Mouse (Mus musculus) midbrain, embryonic 12.5 days (tissue): ENCODE measurements around the gene Rimbp2. TPM values are rescaled to one million over a fixed set of nuclear protein-coding genes. Genes with fewer than 3 reads are reported as not detected.

ENCODE experiments used
- ATAC-seq: fragments of 200-750 bp; cut with Nextera tagmentation; 2 replicates; pipeline ENCODE4 v1.8.0; 2017; ENCODE audit warnings: low read depth, moderate TSS enrichment, moderate library complexity; ENCODE audit not compliant: low FRiP score
- H3K27ac ChIP-seq: fragments of 300-500 bp; sonication (generic); replicated peaks from 2 replicates; pipeline ENCODE4 v1.5.1; 2016; ENCODE audit warnings: mild to moderate bottlenecking
- H3K27me3 ChIP-seq: fragments of 300-500 bp; sonication (generic); 2 replicates; pipeline ENCODE4 v1.6.1; 2016; ENCODE audit warnings: mild to moderate bottlenecking
- H3K36me3 ChIP-seq: fragments of 300-500 bp; sonication (generic); 2 replicates; pipeline ENCODE4 v1.6.1; 2016
- H3K4me1 ChIP-seq: fragments of 300-500 bp; sonication (generic); 2 replicates; pipeline ENCODE4 v1.6.1; 2016
- H3K4me2 ChIP-seq: fragments of 300-500 bp; sonication (generic); replicated peaks from 2 replicates; pipeline ENCODE4 v1.6.1; 2016; ENCODE audit warnings: mild to moderate bottlenecking, moderate library complexity
- H3K4me3 ChIP-seq: fragments of 300-500 bp; sonication (generic); 2 replicates; pipeline ENCODE4 v1.5.1; 2016; ENCODE audit warnings: mild to moderate bottlenecking
- H3K9ac ChIP-seq: fragments of 300-500 bp; sonication (generic); replicated peaks from 2 replicates; pipeline ENCODE4 v1.6.1; 2016; ENCODE audit warnings: mild to moderate bottlenecking, moderate library complexity
- H3K9me3 ChIP-seq: fragments of 300-500 bp; sonication (generic); 2 replicates; pipeline ENCODE4 v1.6.1; 2016; ENCODE audit warnings: mild to moderate bottlenecking
- WGBS: fragments of 180-500 bp; shearing (Covaris S2); methylation state at CpG from one replicate; pipeline ENCODE4 v1.1.7; 2016; 5-methylcytosine and 5-hydroxymethylcytosine counted together
- polyA plus RNA-seq: library from polyadenylated mRNA; unstranded; fragments of >200 nt; fragmentation: Nextera tagmentation; extraction: Ambion mirVana; gene quantifications from 2 replicates; pipeline ENCODE4 v1.2.1, GENCODE M21; 2016

The Rimbp2 gene
- polyA plus RNA-seq, 1 experiment from 2014 or later = 1.9 TPM

DNA sequence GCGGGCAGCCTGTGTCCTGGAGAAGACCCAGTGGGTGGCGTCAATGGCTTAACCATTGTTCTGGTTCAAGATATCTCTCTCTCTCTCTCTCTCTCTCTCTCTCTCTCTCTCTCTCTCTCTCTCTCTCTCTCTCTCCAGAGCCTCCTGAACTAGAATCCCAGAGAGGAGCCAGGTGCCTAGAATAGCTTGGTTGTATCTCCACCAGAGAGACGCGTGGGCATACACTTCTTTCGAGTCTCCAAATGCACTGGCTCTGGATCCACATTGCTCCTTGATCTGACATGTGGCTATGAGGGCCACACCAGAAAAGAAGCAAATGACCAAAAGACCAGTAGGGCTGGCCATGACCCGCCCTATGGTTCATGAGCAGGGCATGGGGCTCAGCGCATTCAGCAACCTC is 116.2 kb downstream of the Rimbp2 start:
- Histone ChIP-seq H3K9ac (no peak overlapping the region), H3K27ac (no peak overlapping the region), H3K27me3 (no peaks in the 10 kb centered on the region), H3K4me2 (no peak overlapping the region), H3K4me3 (no peak overlapping the region), H3K9me3 (no peaks in the 10 kb centered on the region), H3K4me1 (peaks cover under 1% of the 10 kb centered on the region; the same call in 1 of the 2 replicates), H3K36me3 (no peaks in the 10 kb centered on the region)
- ATAC-seq = no peak
- WGBS = 92% methylated on average over 7 of the region's 7 CpGs

DNA sequence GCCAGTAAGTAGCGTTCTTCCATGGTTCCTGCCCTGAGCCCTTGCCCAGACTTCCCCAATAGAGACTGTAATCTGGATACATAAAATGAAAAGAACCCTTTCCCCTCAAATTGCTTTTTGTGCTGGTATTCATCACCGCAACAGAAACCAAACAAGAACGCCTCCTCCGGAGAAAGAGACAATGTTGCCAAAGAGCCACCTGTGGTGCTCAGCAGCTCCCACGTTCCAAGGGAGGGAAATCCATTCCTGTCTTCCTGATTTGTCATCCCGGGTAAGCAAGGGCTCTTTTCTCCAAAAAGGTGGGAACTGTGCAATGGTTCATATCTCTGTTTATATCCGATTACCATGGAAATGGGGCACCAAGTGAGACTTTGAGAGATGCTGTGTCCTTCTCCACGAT is 119.2 kb downstream of the Rimbp2 start:
- no peaks in the 10 kb centered on the region for H3K27me3 ChIP-seq
- WGBS = 61% methylated on average over 8 of the region's 8 CpGs
- no peak overlapping the region for H3K27ac ChIP-seq
- no peak overlapping the region for H3K4me2 ChIP-seq
- H3K9me3 ChIP-seq = no peaks in the 10 kb centered on the region
- no peak overlapping the region for H3K4me3 ChIP-seq
- H3K36me3 ChIP-seq = no peaks in the 10 kb centered on the region
- H3K4me1 ChIP-seq = no peaks in the 10 kb centered on the region
- ATAC-seq = no peak
- H3K9ac ChIP-seq = no peak overlapping the region

DNA sequence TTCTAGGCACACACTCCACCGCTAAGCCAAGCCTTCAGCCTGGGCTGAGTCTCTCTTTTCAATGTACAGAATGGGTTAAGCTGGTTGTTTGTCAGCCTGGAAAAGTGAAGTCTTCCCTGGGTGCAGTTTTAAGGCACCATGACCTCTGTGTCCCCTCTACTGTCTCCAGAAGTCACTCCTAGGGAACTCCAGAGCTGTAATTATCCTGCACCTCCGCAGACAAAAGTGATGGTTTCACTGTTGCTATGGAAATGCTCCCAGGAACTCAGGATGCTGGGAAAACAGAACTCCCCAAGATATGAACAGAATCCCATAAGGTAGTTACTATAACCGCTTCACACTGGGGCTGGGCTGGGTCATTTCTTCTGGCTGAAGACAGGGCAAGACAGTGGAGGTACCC is 130.4 kb downstream of the Rimbp2 start:
- no peak for ATAC-seq
- Histone ChIP-seq H3K9me3 (no peaks in the 10 kb centered on the region), H3K9ac (no peak overlapping the region), H3K4me2 (no peak overlapping the region), H3K27me3 (no peaks in the 10 kb centered on the region), H3K4me1 (no peaks in the 10 kb centered on the region), H3K4me3 (no peak overlapping the region), H3K36me3 (no peaks in the 10 kb centered on the region), H3K27ac (no peak overlapping the region)
- 76% methylated on average over 3 of the region's 3 CpGs for WGBS

DNA sequence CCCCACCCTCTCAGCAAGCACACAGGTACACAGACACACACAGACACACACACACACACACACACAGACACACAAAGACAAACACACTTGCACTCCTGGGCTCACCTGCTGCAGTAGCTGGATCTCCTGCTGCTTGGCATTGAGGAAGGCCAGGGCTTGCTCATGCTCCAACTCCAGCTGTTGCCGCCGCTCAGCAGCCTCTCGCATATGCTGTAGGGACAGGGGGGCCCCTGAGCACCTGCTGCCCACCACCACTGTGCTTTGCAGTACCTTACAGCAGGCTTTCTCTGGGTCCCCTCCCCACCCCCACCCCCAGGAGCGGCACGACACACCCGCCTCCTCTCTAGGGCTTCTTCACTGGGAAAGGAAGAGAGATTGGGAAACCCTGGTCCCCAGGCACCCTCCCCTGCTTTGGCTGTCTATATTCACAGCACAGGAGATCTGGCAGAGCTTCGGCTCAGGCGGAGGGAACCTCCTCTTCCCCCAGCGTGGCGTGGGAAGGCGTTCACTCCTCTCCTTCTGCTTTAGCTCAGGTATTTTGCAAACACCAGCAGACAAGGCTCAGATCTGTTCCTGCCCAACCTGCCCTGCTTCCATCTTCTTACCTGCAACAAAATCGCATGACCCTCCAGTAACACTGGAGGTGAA is 133.5 kb downstream of the Rimbp2 start:
- ATAC-seq = no peak
- Histone ChIP-seq H3K4me3 (no peak overlapping the region), H3K27me3 (no peaks in the 10 kb centered on the region), H3K4me2 (no peak overlapping the region), H3K27ac (no peak overlapping the region), H3K9me3 (no peaks in the 10 kb centered on the region), H3K36me3 (no peaks in the 10 kb centered on the region), H3K9ac (no peak overlapping the region), H3K4me1 (peaks cover 6% of the 10 kb centered on the region; the same call in 1 of the 2 replicates)
- WGBS = 50% methylated on average over 12 of the region's 12 CpGs

DNA sequence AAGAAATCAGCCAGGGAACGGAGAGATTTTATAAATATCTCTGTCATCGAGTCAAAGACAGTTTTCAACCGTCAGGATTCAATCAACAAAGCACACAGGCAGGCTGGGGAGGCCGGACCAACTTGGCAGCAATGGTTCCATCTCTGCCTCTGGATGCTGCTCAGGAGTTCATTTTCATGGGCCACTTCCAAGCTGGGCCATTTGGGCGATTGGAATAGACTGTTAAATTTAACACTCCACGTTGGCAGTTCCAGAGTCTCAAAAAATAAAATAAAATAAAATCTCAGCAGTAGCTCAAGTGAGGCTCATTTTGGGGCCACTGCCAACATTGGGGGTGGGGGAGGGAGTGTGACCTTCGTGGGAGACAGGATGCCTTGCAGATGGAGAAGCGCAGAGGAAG is 137.7 kb downstream of the Rimbp2 start:
- Histone ChIP-seq H3K27me3 (no peaks in the 10 kb centered on the region), H3K4me2 (no peak overlapping the region), H3K36me3 (no peaks in the 10 kb centered on the region), H3K4me1 (peaks cover 19% of the 10 kb centered on the region; the same call in 1 of the 2 replicates), H3K9me3 (no peaks in the 10 kb centered on the region), H3K9ac (no peak overlapping the region), H3K4me3 (no peak overlapping the region), H3K27ac (no peak overlapping the region)
- ATAC-seq = no peak
- WGBS = 73% methylated on average over 8 of the region's 8 CpGs

DNA sequence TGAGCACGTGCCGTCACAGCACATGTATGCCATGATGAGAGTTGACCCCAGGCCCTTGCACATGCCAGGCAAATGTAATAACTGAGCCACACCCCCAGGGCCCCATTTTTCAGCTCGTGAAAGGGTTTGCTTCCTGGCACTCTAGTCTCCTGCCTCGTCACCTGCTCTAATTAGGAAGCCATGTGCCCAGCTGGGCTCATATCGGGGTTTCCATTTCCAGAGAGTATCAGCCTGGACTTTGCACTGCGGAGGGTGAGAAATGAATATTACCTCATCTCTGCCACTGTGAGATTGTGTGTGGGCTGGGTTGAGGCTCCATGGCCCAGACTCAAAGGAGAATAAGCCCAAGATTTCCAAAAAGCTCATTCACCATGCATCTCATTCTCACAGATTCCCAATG is 138.2 kb downstream of the Rimbp2 start:
- Histone ChIP-seq H3K27ac (no peak overlapping the region), H3K4me1 (peaks cover 24% of the 10 kb centered on the region), H3K27me3 (no peaks in the 10 kb centered on the region), H3K9me3 (no peaks in the 10 kb centered on the region), H3K9ac (no peak overlapping the region), H3K4me3 (no peak overlapping the region), H3K4me2 (no peak overlapping the region), H3K36me3 (no peaks in the 10 kb centered on the region)
- ATAC-seq = no peak
- WGBS = 77% methylated on average over 6 of the region's 6 CpGs

DNA sequence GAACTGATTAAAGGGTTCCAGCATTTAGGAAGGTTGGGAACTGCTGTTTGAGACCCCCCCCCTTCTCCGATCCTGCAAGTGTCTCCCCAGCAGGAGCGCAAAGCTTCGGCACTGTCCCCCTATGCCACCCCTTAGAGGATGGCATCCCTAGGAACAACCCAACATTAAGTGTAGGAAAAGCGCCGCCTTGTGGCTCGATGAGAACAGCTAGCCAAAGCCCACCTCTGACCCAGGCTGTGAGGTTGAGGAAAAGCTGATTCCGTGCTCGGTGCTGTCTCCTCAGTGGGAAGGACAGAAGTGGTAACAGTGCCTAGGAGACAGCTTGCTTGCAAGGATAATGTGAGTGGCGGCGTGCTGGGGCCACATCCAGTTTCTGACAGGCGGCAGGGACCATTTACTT is 140.2 kb downstream of the Rimbp2 start:
- no peak overlapping the region for H3K9ac ChIP-seq
- H3K27ac ChIP-seq = no peak overlapping the region
- H3K36me3 ChIP-seq = no peaks in the 10 kb centered on the region
- H3K4me2 ChIP-seq = no peak overlapping the region
- H3K4me3 ChIP-seq = no peak overlapping the region
- no peak for ATAC-seq
- peaks cover 28% of the 10 kb centered on the region for H3K4me1 ChIP-seq
- 21% methylated on average over 11 of the region's 11 CpGs for WGBS
- no peaks in the 10 kb centered on the region for H3K9me3 ChIP-seq
- no peaks in the 10 kb centered on the region for H3K27me3 ChIP-seq

DNA sequence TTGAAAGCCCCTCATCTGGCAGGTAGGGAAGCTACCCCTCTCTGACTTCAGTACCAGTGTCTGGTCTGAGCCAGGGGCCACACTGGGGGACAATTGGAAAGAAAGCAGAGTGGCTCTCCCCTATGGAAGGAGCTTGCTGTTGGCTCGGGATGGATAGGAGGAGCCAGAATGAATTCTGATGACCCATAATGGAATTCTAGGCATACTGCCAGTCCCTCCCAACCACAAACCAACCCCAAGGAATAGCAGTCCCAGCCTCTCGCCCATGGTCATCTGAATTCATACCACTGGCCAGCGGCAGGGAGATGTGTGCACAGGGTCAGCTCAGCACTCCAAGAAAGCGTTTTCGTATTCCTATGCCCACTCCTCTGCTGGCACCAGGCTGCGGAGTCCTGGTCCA is 141.9 kb downstream of the Rimbp2 start:
- no peak for ATAC-seq

DNA sequence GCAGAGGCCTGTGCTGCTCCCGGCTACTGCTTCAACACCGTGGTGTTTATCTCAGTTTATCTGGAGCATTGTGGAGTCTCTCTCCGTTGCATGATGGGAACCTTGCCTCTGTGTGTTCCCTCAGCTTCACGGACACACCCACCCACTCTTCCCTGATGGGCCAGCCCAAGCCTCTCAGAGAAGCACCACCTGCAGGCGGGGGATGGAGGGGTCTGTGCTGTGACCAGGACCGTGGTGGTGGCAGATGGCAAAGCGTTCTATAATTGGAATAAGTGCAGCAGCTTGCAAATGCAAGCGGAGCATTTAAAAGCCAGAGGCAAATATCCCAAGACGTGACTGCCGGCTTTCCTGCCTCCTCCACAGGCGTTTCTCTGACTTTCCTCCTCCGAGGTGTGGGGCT is 143.3 kb downstream of the Rimbp2 start:
- Histone ChIP-seq H3K9ac (no peak overlapping the region), H3K9me3 (no peaks in the 10 kb centered on the region), H3K27me3 (no peaks in the 10 kb centered on the region), H3K4me3 (no peak overlapping the region), H3K27ac (peak overlapping the region; percentile 46), H3K4me1 (peaks cover 23% of the 10 kb centered on the region), H3K4me2 (no peak overlapping the region), H3K36me3 (no peaks in the 10 kb centered on the region)
- no peak for ATAC-seq
- WGBS = 61% methylated on average over 12 of the region's 12 CpGs

More for the DNA sequence above, 141.9 kb downstream of the Rimbp2 start:
- H3K4me3 ChIP-seq = no peak overlapping the region
- H3K27ac ChIP-seq = no peak overlapping the region
- no peak overlapping the region for H3K4me2 ChIP-seq
- H3K27me3 ChIP-seq = no peaks in the 10 kb centered on the region
- H3K36me3 ChIP-seq = no peaks in the 10 kb centered on the region
- peaks cover 28% of the 10 kb centered on the region for H3K4me1 ChIP-seq
- no peak overlapping the region for H3K9ac ChIP-seq
- no peaks in the 10 kb centered on the region for H3K9me3 ChIP-seq
- 96% methylated on average over 6 of the region's 6 CpGs for WGBS

DNA sequence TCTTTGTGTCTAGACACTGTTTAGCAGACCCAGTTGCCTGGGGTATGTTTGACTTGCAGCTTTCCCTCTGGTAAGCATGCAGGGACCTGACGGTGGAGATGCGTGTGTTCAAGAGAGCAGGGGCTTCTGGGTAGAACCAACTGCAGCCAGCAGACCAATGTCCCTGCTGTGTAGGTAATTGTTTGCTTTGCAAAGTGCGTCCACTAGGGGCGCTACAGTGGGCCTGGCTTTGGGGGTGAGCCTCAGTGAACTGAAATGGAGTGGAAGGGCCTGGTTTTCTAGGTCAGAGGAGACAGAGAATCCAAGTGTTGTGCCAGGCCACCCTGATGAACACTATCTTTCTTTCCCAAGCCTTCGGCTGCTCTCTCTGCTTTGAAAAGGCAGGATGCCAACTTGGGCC is 143.9 kb downstream of the Rimbp2 start:
- Histone ChIP-seq H3K27me3 (no peaks in the 10 kb centered on the region), H3K4me3 (no peak overlapping the region), H3K4me2 (no peak overlapping the region), H3K9ac (no peak overlapping the region), H3K9me3 (no peaks in the 10 kb centered on the region), H3K36me3 (no peaks in the 10 kb centered on the region), H3K27ac (no peak overlapping the region), H3K4me1 (peaks cover 22% of the 10 kb centered on the region)
- ATAC-seq = no peak
- 57% methylated on average over 5 of the region's 5 CpGs for WGBS

DNA sequence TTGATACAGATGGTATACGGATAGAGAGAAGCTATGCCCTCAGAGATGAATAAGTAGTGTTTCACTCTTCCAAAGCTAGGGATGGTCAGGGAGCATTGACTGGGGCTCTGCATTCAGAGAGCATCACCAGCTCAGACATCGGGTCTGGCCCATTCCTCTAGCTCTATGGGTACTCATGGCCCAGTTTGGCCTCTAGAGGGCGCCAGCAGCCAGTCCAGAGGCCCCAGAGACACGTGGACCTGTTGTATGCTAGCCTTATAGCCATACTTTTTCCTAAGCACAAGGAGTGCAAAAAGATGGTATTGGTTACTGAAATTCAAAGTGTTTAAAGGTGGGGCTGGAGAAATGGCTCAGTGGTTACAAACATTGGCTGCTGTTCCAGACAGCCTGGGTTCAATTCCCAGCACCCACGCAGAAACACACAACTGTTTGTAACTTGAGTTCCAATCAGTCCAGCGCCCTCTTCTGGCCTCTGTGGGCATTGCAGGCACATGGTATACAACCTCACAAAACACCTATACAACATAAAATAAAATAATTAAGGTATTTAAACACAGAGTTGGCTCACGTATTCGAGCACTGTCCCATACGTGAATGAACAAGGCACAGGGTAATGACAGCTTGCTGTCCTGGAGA is 144.6 kb downstream of the Rimbp2 start:
- ATAC-seq = no peak
- H3K9me3 ChIP-seq = no peaks in the 10 kb centered on the region
- WGBS = 59% methylated on average over 9 of the region's 9 CpGs
- no peak overlapping the region for H3K4me2 ChIP-seq
- peaks cover 22% of the 10 kb centered on the region for H3K4me1 ChIP-seq
- H3K4me3 ChIP-seq = no peak overlapping the region
- H3K9ac ChIP-seq = no peak overlapping the region
- no peak overlapping the region for H3K27ac ChIP-seq
- H3K36me3 ChIP-seq = no peaks in the 10 kb centered on the region
- no peaks in the 10 kb centered on the region for H3K27me3 ChIP-seq

DNA sequence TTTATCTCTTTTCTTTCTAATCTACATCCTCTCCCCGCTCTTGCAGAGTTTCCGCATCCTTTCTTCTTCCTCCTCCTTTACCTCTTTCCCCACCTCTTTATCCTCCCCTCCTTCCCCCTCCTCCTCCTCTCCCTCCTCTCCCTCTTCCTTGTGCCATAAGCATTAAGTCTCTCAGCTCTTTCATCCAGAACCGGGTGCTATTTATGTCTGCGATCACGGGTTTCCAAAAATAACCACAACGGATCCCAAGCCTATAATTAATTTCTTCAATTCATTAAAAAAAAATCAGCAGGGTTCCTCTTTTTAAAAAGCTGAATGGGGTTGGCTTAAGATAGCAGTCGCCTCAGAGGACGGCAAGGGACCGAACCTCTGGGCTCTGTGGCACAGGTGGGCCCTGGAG is 145.9 kb downstream of the Rimbp2 start:
- no peak overlapping the region for H3K27ac ChIP-seq
- no peaks in the 10 kb centered on the region for H3K36me3 ChIP-seq
- no peaks in the 10 kb centered on the region for H3K27me3 ChIP-seq
- WGBS = 85% methylated on average over 9 of the region's 9 CpGs
- H3K9ac ChIP-seq = no peak overlapping the region
- H3K4me2 ChIP-seq = no peak overlapping the region
- no peaks in the 10 kb centered on the region for H3K9me3 ChIP-seq
- peaks cover 18% of the 10 kb centered on the region for H3K4me1 ChIP-seq
- no peak for ATAC-seq
- H3K4me3 ChIP-seq = no peak overlapping the region
